Mouse (Mus musculus): ENCODE measurements around the gene Bcl2l13. TPM values are rescaled to one million over a fixed set of nuclear protein-coding genes. Genes with fewer than 3 reads are reported as not detected.

Bcl2l13 gene
- total RNA-seq, 1 experiment, result 19.5 TPM

GRCm38 (mm10) chr6:120790717-120791116, 45.3 kb upstream of the Bcl2l13 start:
- no peaks in the 10 kb centered on the region for H3K9me3 ChIP-seq (ENCODE audit: control insufficient read depth, insufficient read depth, low read depth, low read length)
- peaks cover 27% of the 10 kb centered on the region for H3K36me3 ChIP-seq (ENCODE audit: control insufficient read depth, insufficient read depth, low read length, poor library complexity, severe bottlenecking)
- H3K4me3 ChIP-seq (ENCODE audit: insufficient read depth in 1 of 2, low read depth in 1 of 2, low read length in 2 of 2, poor library complexity in 1 of 2, severe bottlenecking in 1 of 2), result no peak overlapping the region
- in situ Hi-C loops (cut with MboI; ENCODE audit: low sequenced_read_pairs in 2 of 2, unreplicated experiment in 2 of 2), result no loop called here
- DNase-seq (ENCODE audit: low read depth, low spot score), result no peak
- no peak overlapping the region for H3K27ac ChIP-seq (ENCODE audit: insufficient read depth, low read depth, low read length, poor library complexity, severe bottlenecking)
- TF ChIP-seq ZC3H11A (IDR thresholded peaks at IDR 0.05; ENCODE audit: borderline replicate concordance, low read depth, low read length) (no peak), MAFK (IDR thresholded peaks at IDR 0.05; ENCODE audit: insufficient read depth, low read depth, low read length) (no peak), CHD2 (IDR thresholded peaks at IDR 0.05; ENCODE audit: low read depth, low read length) (no peak), ZNF384 (IDR thresholded peaks at IDR 0.05; ENCODE audit: low read depth, low read length) (no peak), HCFC1 (IDR thresholded peaks at IDR 0.05; ENCODE audit: borderline replicate concordance, insufficient read depth, low read length) (no peak)
- peaks cover 0 to 4% of the 10 kb centered on the region in 2 experiments; a peak in 1 of 4 replicates for H3K4me1 ChIP-seq (ENCODE audit: control insufficient read depth in 2 of 2, insufficient read depth in 2 of 2, low read length in 2 of 2, poor library complexity in 1 of 2)
- H3K9ac ChIP-seq (ENCODE audit: insufficient read depth, low read depth, low read length, poor library complexity, severe bottlenecking), result no peak overlapping the region

GRCm38 (mm10) chr6:120792947-120793346, 43.1 kb upstream of the Bcl2l13 start:
- no peak for TF ChIP-seq ZC3H11A (IDR thresholded peaks at IDR 0.05; ENCODE audit: borderline replicate concordance, low read depth, low read length)
- TF ChIP-seq MAFK (IDR thresholded peaks at IDR 0.05; ENCODE audit: insufficient read depth, low read depth, low read length), result no peak
- TF ChIP-seq ZNF384 (IDR thresholded peaks at IDR 0.05; ENCODE audit: low read depth, low read length), result no peak
- TF ChIP-seq HCFC1 (IDR thresholded peaks at IDR 0.05; ENCODE audit: borderline replicate concordance, insufficient read depth, low read length), result no peak
- no peak for TF ChIP-seq CHD2 (IDR thresholded peaks at IDR 0.05; ENCODE audit: low read depth, low read length)
- in situ Hi-C loops (cut with MboI; ENCODE audit: low sequenced_read_pairs in 2 of 2, unreplicated experiment in 2 of 2), result no loop called here
- Histone ChIP-seq H3K27ac (ENCODE audit: insufficient read depth, low read depth, low read length, poor library complexity, severe bottlenecking) (no peak overlapping the region), H3K9ac (ENCODE audit: insufficient read depth, low read depth, low read length, poor library complexity, severe bottlenecking) (no peak overlapping the region), H3K4me1 (ENCODE audit: control insufficient read depth in 2 of 2, insufficient read depth in 2 of 2, low read length in 2 of 2, poor library complexity in 1 of 2) (peaks cover 0 to 2% of the 10 kb centered on the region in 2 experiments; a peak in 1 of 4 replicates), H3K4me3 (ENCODE audit: insufficient read depth in 1 of 2, low read depth in 1 of 2, low read length in 2 of 2, poor library complexity in 1 of 2, severe bottlenecking in 1 of 2) (no peak overlapping the region), H3K36me3 (ENCODE audit: control insufficient read depth, insufficient read depth, low read length, poor library complexity, severe bottlenecking) (peaks cover 44% of the 10 kb centered on the region), H3K9me3 (ENCODE audit: control insufficient read depth, insufficient read depth, low read depth, low read length) (no peaks in the 10 kb centered on the region)
- DNase-seq (ENCODE audit: low read depth, low spot score), result no peak

GRCm38 (mm10) chr6:120795422-120796086, 40.5 kb upstream of the Bcl2l13 start:
- H3K9me3 ChIP-seq (ENCODE audit: control insufficient read depth, insufficient read depth, low read depth, low read length), result no peaks in the 10 kb centered on the region
- no peak overlapping the region for H3K27ac ChIP-seq (ENCODE audit: insufficient read depth, low read depth, low read length, poor library complexity, severe bottlenecking)
- DNase-seq (ENCODE audit: low read depth, low spot score), result no peak
- no peak for TF ChIP-seq HCFC1 (IDR thresholded peaks at IDR 0.05; ENCODE audit: borderline replicate concordance, insufficient read depth, low read length)
- no peak for TF ChIP-seq ZNF384 (IDR thresholded peaks at IDR 0.05; ENCODE audit: low read depth, low read length)
- no peak for TF ChIP-seq CHD2 (IDR thresholded peaks at IDR 0.05; ENCODE audit: low read depth, low read length)
- no peak for TF ChIP-seq ZC3H11A (IDR thresholded peaks at IDR 0.05; ENCODE audit: borderline replicate concordance, low read depth, low read length)
- no peak for TF ChIP-seq MAFK (IDR thresholded peaks at IDR 0.05; ENCODE audit: insufficient read depth, low read depth, low read length)
- H3K36me3 ChIP-seq (ENCODE audit: control insufficient read depth, insufficient read depth, low read length, poor library complexity, severe bottlenecking), result peaks cover 64% of the 10 kb centered on the region
- in situ Hi-C loops (cut with MboI; ENCODE audit: low sequenced_read_pairs in 2 of 2, unreplicated experiment in 2 of 2), result no loop called here
- H3K4me3 ChIP-seq (ENCODE audit: insufficient read depth in 1 of 2, low read depth in 1 of 2, low read length in 2 of 2, poor library complexity in 1 of 2, severe bottlenecking in 1 of 2), result no peak overlapping the region
- no peak overlapping the region for H3K9ac ChIP-seq (ENCODE audit: insufficient read depth, low read depth, low read length, poor library complexity, severe bottlenecking)
- no peaks in the 10 kb centered on the region for H3K4me1 ChIP-seq (ENCODE audit: control insufficient read depth in 2 of 2, insufficient read depth in 2 of 2, low read length in 2 of 2, poor library complexity in 1 of 2)

GRCm38 (mm10) chr6:120796111-120796510, 39.9 kb upstream of the Bcl2l13 start:
- H3K9me3 ChIP-seq (ENCODE audit: control insufficient read depth, insufficient read depth, low read depth, low read length), result no peaks in the 10 kb centered on the region
- peaks cover 70% of the 10 kb centered on the region for H3K36me3 ChIP-seq (ENCODE audit: control insufficient read depth, insufficient read depth, low read length, poor library complexity, severe bottlenecking)
- TF ChIP-seq CHD2 (IDR thresholded peaks at IDR 0.05; ENCODE audit: low read depth, low read length) (no peak), MAFK (IDR thresholded peaks at IDR 0.05; ENCODE audit: insufficient read depth, low read depth, low read length) (no peak), ZNF384 (IDR thresholded peaks at IDR 0.05; ENCODE audit: low read depth, low read length) (no peak), HCFC1 (IDR thresholded peaks at IDR 0.05; ENCODE audit: borderline replicate concordance, insufficient read depth, low read length) (no peak), ZC3H11A (IDR thresholded peaks at IDR 0.05; ENCODE audit: borderline replicate concordance, low read depth, low read length) (no peak)
- H3K27ac ChIP-seq (ENCODE audit: insufficient read depth, low read depth, low read length, poor library complexity, severe bottlenecking), result no peak overlapping the region
- in situ Hi-C loops (cut with MboI; ENCODE audit: low sequenced_read_pairs in 2 of 2, unreplicated experiment in 2 of 2), result no loop called here
- no peaks in the 10 kb centered on the region for H3K4me1 ChIP-seq (ENCODE audit: control insufficient read depth in 2 of 2, insufficient read depth in 2 of 2, low read length in 2 of 2, poor library complexity in 1 of 2)
- DNase-seq (ENCODE audit: low read depth, low spot score), result no peak
- no peak overlapping the region for H3K9ac ChIP-seq (ENCODE audit: insufficient read depth, low read depth, low read length, poor library complexity, severe bottlenecking)
- no peak overlapping the region for H3K4me3 ChIP-seq (ENCODE audit: insufficient read depth in 1 of 2, low read depth in 1 of 2, low read length in 2 of 2, poor library complexity in 1 of 2, severe bottlenecking in 1 of 2)
